Mouse (Mus musculus): Measurements from ENCODE around the gene Gemin6. TPM values are rescaled to one million over a fixed set of nuclear protein-coding genes. Genes with fewer than 3 reads are reported as not detected.
"Not testable (repeated sequence)": the region's sequence is repeated elsewhere in the genome, so short reads cannot be mapped to it uniquely, and the experiment has no call there.

Gemin6 gene
- polyA plus RNA-seq, 1 experiment from 2014 or later: 18.2 TPM

GRCm38 (mm10) chr17:80243116-80243515, 18.9 kb downstream of the Gemin6 start:
- 75% methylated on average over 13 of the region's 13 CpGs for WGBS

GRCm38 (mm10) chr17:80252757-80253525, 28.7 kb downstream of the Gemin6 start:
- Histone ChIP-seq H3K27ac (ENCODE audit: low read length) (no peak overlapping the region), H3K9ac (ENCODE audit: low read depth, low read length) (no peak overlapping the region), H3K4me3 (ENCODE audit: low read depth, low read length) (no peak overlapping the region), H3K4me1 (ENCODE audit: control insufficient read depth, insufficient read depth, low read length) (no peaks in the 10 kb centered on the region), H3K4me2 (ENCODE audit: low read length) (no peak overlapping the region), H3K9me3 (replicated peaks; ENCODE audit: control insufficient read depth, low read length, poor library complexity, severe bottlenecking) (no peaks in the 10 kb centered on the region), H3K36me3 (ENCODE audit: control insufficient read depth, insufficient read depth, low read length) (peaks cover 72% of the 10 kb centered on the region), H3K27me3 (ENCODE audit: control insufficient read depth, insufficient read depth, low read depth, low read length) (no peaks in the 10 kb centered on the region)
- ATAC-seq: no peak
- 85% methylated on average over 13 of the region's 13 CpGs for WGBS

More at GRCm38 (mm10) chr17:80243116-80243515, 18.9 kb downstream of the Gemin6 start:
- Histone ChIP-seq H3K9me3 (replicated peaks; ENCODE audit: control insufficient read depth, low read length, poor library complexity, severe bottlenecking) (no peaks in the 10 kb centered on the region), H3K9ac (ENCODE audit: low read depth, low read length) (no peak overlapping the region), H3K27ac (ENCODE audit: low read length) (no peak overlapping the region), H3K4me2 (ENCODE audit: low read length) (no peak overlapping the region), H3K4me3 (ENCODE audit: low read depth, low read length) (no peak overlapping the region), H3K27me3 (ENCODE audit: control insufficient read depth, insufficient read depth, low read depth, low read length) (no peaks in the 10 kb centered on the region), H3K36me3 (ENCODE audit: control insufficient read depth, insufficient read depth, low read length) (peaks cover 67% of the 10 kb centered on the region), H3K4me1 (ENCODE audit: control insufficient read depth, insufficient read depth, low read length) (no peaks in the 10 kb centered on the region)
- ATAC-seq: no peak

GRCm38 (mm10) chr17:80254421-80254820, 30.2 kb downstream of the Gemin6 start:
- 95% methylated on average over 5 of the region's 5 CpGs for WGBS
- H3K36me3 ChIP-seq (ENCODE audit: control insufficient read depth, insufficient read depth, low read length): peaks cover 68% of the 10 kb centered on the region
- H3K4me3 ChIP-seq (ENCODE audit: low read depth, low read length): no peak overlapping the region
- H3K4me1 ChIP-seq (ENCODE audit: control insufficient read depth, insufficient read depth, low read length): no peaks in the 10 kb centered on the region
- no peaks in the 10 kb centered on the region for H3K27me3 ChIP-seq (ENCODE audit: control insufficient read depth, insufficient read depth, low read depth, low read length)
- H3K9ac ChIP-seq (ENCODE audit: low read depth, low read length): no peak overlapping the region
- no peak for ATAC-seq
- H3K9me3 ChIP-seq (replicated peaks; ENCODE audit: control insufficient read depth, low read length, poor library complexity, severe bottlenecking): no peaks in the 10 kb centered on the region
- no peak overlapping the region for H3K27ac ChIP-seq (ENCODE audit: low read length)
- H3K4me2 ChIP-seq (ENCODE audit: low read length): no peak overlapping the region

GRCm38 (mm10) chr17:80255208-80255607, 31.0 kb downstream of the Gemin6 start:
- no peak overlapping the region for H3K27ac ChIP-seq (ENCODE audit: low read length)
- 83% methylated on average over 13 of the region's 13 CpGs for WGBS
- H3K4me2 ChIP-seq (ENCODE audit: low read length): no peak overlapping the region
- no peaks in the 10 kb centered on the region for H3K9me3 ChIP-seq (replicated peaks; ENCODE audit: control insufficient read depth, low read length, poor library complexity, severe bottlenecking)
- no peaks in the 10 kb centered on the region for H3K27me3 ChIP-seq (ENCODE audit: control insufficient read depth, insufficient read depth, low read depth, low read length)
- no peaks in the 10 kb centered on the region for H3K4me1 ChIP-seq (ENCODE audit: control insufficient read depth, insufficient read depth, low read length)
- no peak overlapping the region for H3K4me3 ChIP-seq (ENCODE audit: low read depth, low read length)
- H3K9ac ChIP-seq (ENCODE audit: low read depth, low read length): no peak overlapping the region
- no peak for ATAC-seq
- H3K36me3 ChIP-seq (ENCODE audit: control insufficient read depth, insufficient read depth, low read length): peaks cover 70% of the 10 kb centered on the region

- H3K4me1 ChIP-seq (ENCODE audit: control insufficient read depth, insufficient read depth, low read length): no peaks in the 10 kb centered on the region
- no peaks in the 10 kb centered on the region for H3K9me3 ChIP-seq (replicated peaks; ENCODE audit: control insufficient read depth, low read length, poor library complexity, severe bottlenecking)
- no peak overlapping the region for H3K4me2 ChIP-seq (ENCODE audit: low read length)
- H3K4me3 ChIP-seq (ENCODE audit: low read depth, low read length): no peak overlapping the region
- peaks cover 69% of the 10 kb centered on the region for H3K36me3 ChIP-seq (ENCODE audit: control insufficient read depth, insufficient read depth, low read length)
- 94% methylated on average over 4 of the region's 4 CpGs for WGBS
- H3K9ac ChIP-seq (ENCODE audit: low read depth, low read length): no peak overlapping the region
- ATAC-seq: no peak
- H3K27ac ChIP-seq (ENCODE audit: low read length): no peak overlapping the region
- no peaks in the 10 kb centered on the region for H3K27me3 ChIP-seq (ENCODE audit: control insufficient read depth, insufficient read depth, low read depth, low read length)
These were observed 42.8 kb downstream of the Gemin6 start for GRCm38 (mm10) chr17:80267065-80267464.

- Histone ChIP-seq H3K27me3 (ENCODE audit: control insufficient read depth, insufficient read depth, low read depth, low read length) (no peaks in the 10 kb centered on the region), H3K27ac (ENCODE audit: low read length) (no peak overlapping the region), H3K4me1 (ENCODE audit: control insufficient read depth, insufficient read depth, low read length) (no peaks in the 10 kb centered on the region), H3K4me2 (ENCODE audit: low read length) (no peak overlapping the region), H3K9me3 (replicated peaks; ENCODE audit: control insufficient read depth, low read length, poor library complexity, severe bottlenecking) (no peaks in the 10 kb centered on the region), H3K9ac (ENCODE audit: low read depth, low read length) (no peak overlapping the region), H3K36me3 (ENCODE audit: control insufficient read depth, insufficient read depth, low read length) (peaks cover 71% of the 10 kb centered on the region), H3K4me3 (ENCODE audit: low read depth, low read length) (no peak overlapping the region)
- WGBS: 95% methylated on average over 3 of the region's 3 CpGs
- ATAC-seq: no peak
These were observed 43.9 kb downstream of the Gemin6 start for GRCm38 (mm10) chr17:80268151-80268550.

GRCm38 (mm10) chr17:80270622-80271021, 46.4 kb downstream of the Gemin6 start:
- not testable (repeated sequence) for H3K4me1 ChIP-seq (ENCODE audit: control insufficient read depth, insufficient read depth, low read length)

More at GRCm38 (mm10) chr17:80270622-80271021, 46.4 kb downstream of the Gemin6 start:
- 90% methylated on average over 7 of the region's 7 CpGs for WGBS
- not testable (repeated sequence) for H3K4me2 ChIP-seq (ENCODE audit: low read length); H3K4me3 ChIP-seq (ENCODE audit: low read depth, low read length); H3K27ac ChIP-seq (ENCODE audit: low read length); H3K27me3 ChIP-seq (ENCODE audit: control insufficient read depth, insufficient read depth, low read depth, low read length); ATAC-seq; H3K9ac ChIP-seq (ENCODE audit: low read depth, low read length); H3K9me3 ChIP-seq (replicated peaks; ENCODE audit: control insufficient read depth, low read length, poor library complexity, severe bottlenecking)
- H3K36me3 ChIP-seq (ENCODE audit: control insufficient read depth, insufficient read depth, low read length): peaks cover 70% of the 10 kb centered on the region

Other genes with a start within 250 kb of the Gemin6 start
- gene Hnrnpll, start 162.1 kb upstream of the Gemin6 start, polyA plus RNA-seq (2015; fragmentation: Nextera tagmentation; extraction: Ambion mirVana): 53.9 and 59.2 TPM in 2 replicates
- gene Galm, start 97.0 kb upstream of the Gemin6 start, polyA plus RNA-seq (2015; fragmentation: Nextera tagmentation; extraction: Ambion mirVana): 1.4 and 2.0 TPM in 2 replicates
- 395 and 441 TPM in 2 replicates for gene Srsf7, start 17.1 kb upstream of the Gemin6 start, polyA plus RNA-seq (2015; fragmentation: Nextera tagmentation; extraction: Ambion mirVana)
- gene Ttc39d, start 17.0 kb upstream of the Gemin6 start, polyA plus RNA-seq (2015; fragmentation: Nextera tagmentation; extraction: Ambion mirVana): 0.11 and 0.30 TPM in 2 replicates
- gene Morn2, start 65.8 kb downstream of the Gemin6 start, polyA plus RNA-seq (2015; fragmentation: Nextera tagmentation; extraction: Ambion mirVana): 48.7 and 48.8 TPM in 2 replicates
- 57.0 and 59.4 TPM in 2 replicates for gene Dhx57, start 66.0 kb downstream of the Gemin6 start, polyA plus RNA-seq (2015; fragmentation: Nextera tagmentation; extraction: Ambion mirVana)
- gene Arhgef33, start 83.0 kb downstream of the Gemin6 start, polyA plus RNA-seq (2015; fragmentation: Nextera tagmentation; extraction: Ambion mirVana): 0.92 and 2.2 TPM in 2 replicates
- gene Gm10190, start 149.1 kb downstream of the Gemin6 start, polyA plus RNA-seq (2015; fragmentation: Nextera tagmentation; extraction: Ambion mirVana): 3.9 and 4.8 TPM in 2 replicates

Measured in midbrain, embryonic 16.5 days (tissue).